Mouse (Mus musculus) MEL (cell line): ENCODE results near the gene Rpl10-ps3. TPM values are rescaled to one million over a fixed set of nuclear protein-coding genes. Genes with fewer than 3 reads are reported as not detected.

Experiments used
- DNase-seq: peaks from one replicate; pipeline ENCODE4 v3.0.0; 2011; ENCODE audit warnings: low read depth, low spot score
- H3K27ac ChIP-seq: 2 replicates; pipeline ENCODE4 v1.5.1; 2012; ENCODE audit warnings: low read depth, mild to moderate bottlenecking, control low read depth, low read length, moderate library complexity; ENCODE audit not compliant: control insufficient read depth
- H3K27me3 ChIP-seq, 2 experiments: fragments of 150-350 bp in 1 of 2; sonication (generic) in 1 of 2; 2 replicates each; pipeline ENCODE4 v1.6.1; 2012; ENCODE audit warnings: low read length in 2 of 2, mild to moderate bottlenecking in 2 of 2, improper control_type of control experiment in 1 of 2, moderate library complexity in 1 of 2; ENCODE audit not compliant: insufficient read depth in 2 of 2, control insufficient read depth in 1 of 2
- H3K36me3 ChIP-seq, 2 experiments: 2 replicates each; pipeline ENCODE4 v1.6.1; 2012 to 2014; ENCODE audit warnings: low read length in 2 of 2, improper control_type of control experiment in 1 of 2, inconsistent platforms in 1 of 2, mild to moderate bottlenecking in 1 of 2; ENCODE audit not compliant: insufficient read depth in 2 of 2, control insufficient read depth in 1 of 2
- H3K4me1 ChIP-seq, 2 experiments: fragments of 150-350 bp in 1 of 2; sonication (generic) in 1 of 2; 2 replicates each; pipeline ENCODE4 v1.6.1; 2012; ENCODE audit warnings: low read length in 2 of 2, improper control_type of control experiment in 1 of 2, mild to moderate bottlenecking in 1 of 2; ENCODE audit not compliant: insufficient read depth in 2 of 2, control insufficient read depth in 1 of 2
- H3K4me3 ChIP-seq, 2 experiments: fragments of 150-350 bp in 1 of 2; sonication (generic) in 1 of 2; 2 replicates each; pipeline ENCODE4 v1.5.1; 2012; ENCODE audit warnings: low read depth in 2 of 2, low read length in 2 of 2, mild to moderate bottlenecking in 2 of 2, moderate library complexity in 2 of 2, control low read depth in 1 of 2, improper control_type of control experiment in 1 of 2; ENCODE audit not compliant: control insufficient read depth in 1 of 2, insufficient read depth in 1 of 2
- H3K79me2 ChIP-seq: 2 replicates; pipeline ENCODE4 v1.6.1; 2012; ENCODE audit warnings: mild to moderate bottlenecking, low read length, moderate library complexity; ENCODE audit not compliant: control insufficient read depth, poor library complexity, insufficient read depth
- H3K9ac ChIP-seq: 2 replicates; pipeline ENCODE4 v1.6.1; 2012; ENCODE audit warnings: low read depth, mild to moderate bottlenecking, control low read depth, low read length, moderate library complexity; ENCODE audit not compliant: control insufficient read depth, poor library complexity, severe bottlenecking
- H3K9me3 ChIP-seq: fragments of 150-350 bp; sonication (generic); replicated peaks from 2 replicates; pipeline ENCODE4 v1.6.1; 2012; ENCODE audit warnings: mild to moderate bottlenecking, low read length, improper control_type of control experiment, moderate library complexity; ENCODE audit not compliant: insufficient read depth
- CHD2 ChIP-seq: IDR thresholded peaks from 2 replicates; pipeline ENCODE4 v1.6.1; 2011; ENCODE audit warnings: low read length, improper control_type of control experiment
- E2F4 ChIP-seq: IDR thresholded peaks from 2 replicates; pipeline ENCODE4 v1.6.1; 2011; ENCODE audit warnings: low read depth, low read length, improper control_type of control experiment, borderline replicate concordance
- EP300 ChIP-seq, 2 experiments: IDR thresholded peaks; 2 replicates each; pipeline ENCODE4 v1.6.1; 2011; ENCODE audit warnings: improper control_type of control experiment in 2 of 2, low read length in 2 of 2, low read depth in 1 of 2, mild to moderate bottlenecking in 1 of 2
- ETS1 ChIP-seq: IDR thresholded peaks from 2 replicates; pipeline ENCODE4 v1.6.1; 2012; ENCODE audit warnings: low read depth, mild to moderate bottlenecking, inconsistent platforms, low read length, improper control_type of control experiment, moderate library complexity
- MAFK ChIP-seq: IDR thresholded peaks from 2 replicates; pipeline ENCODE4 v1.6.1; 2011; ENCODE audit warnings: low read depth, mild to moderate bottlenecking, low read length, improper control_type of control experiment, borderline replicate concordance
- MEF2A ChIP-seq: IDR thresholded peaks from 2 replicates; pipeline ENCODE4 v1.6.1; 2014; ENCODE audit warnings: low read depth, mild to moderate bottlenecking, inconsistent platforms, low read length, improper control_type of control experiment; ENCODE audit not compliant: poor library complexity, insufficient replicate concordance, severe bottlenecking; ENCODE audit errors: extremely low read depth
- MXI1 ChIP-seq: IDR thresholded peaks from 2 replicates; pipeline ENCODE4 v1.6.1; 2011; ENCODE audit warnings: mild to moderate bottlenecking, low read depth, low read length, improper control_type of control experiment
- NRF1 ChIP-seq: IDR thresholded peaks from 2 replicates; pipeline ENCODE4 v1.6.1; 2014; ENCODE audit warnings: low read depth, mild to moderate bottlenecking, inconsistent platforms, low read length, improper control_type of control experiment, moderate library complexity; ENCODE audit not compliant: poor library complexity, insufficient read depth, severe bottlenecking
- POLR2A ChIP-seq, 2 experiments: IDR thresholded peaks; 2 replicates each; pipeline ENCODE4 v1.6.1; 2011 to 2012; ENCODE audit warnings: low read length in 2 of 2, mild to moderate bottlenecking in 2 of 2, control low read depth in 1 of 2, improper control_type of control experiment in 1 of 2, low read depth in 1 of 2, moderate library complexity in 1 of 2; ENCODE audit not compliant: control insufficient read depth in 1 of 2, insufficient read depth in 1 of 2, poor library complexity in 1 of 2
- RCOR1 ChIP-seq: IDR thresholded peaks from 2 replicates; pipeline ENCODE4 v1.6.1; 2012; ENCODE audit warnings: low read depth, mild to moderate bottlenecking, inconsistent platforms, low read length, improper control_type of control experiment
- SIN3A ChIP-seq: IDR thresholded peaks from 2 replicates; pipeline ENCODE4 v1.6.1; 2012; ENCODE audit warnings: low read length, improper control_type of control experiment, inconsistent platforms
- SMC3 ChIP-seq: IDR thresholded peaks from 2 replicates; pipeline ENCODE4 v1.6.1; 2011; ENCODE audit warnings: low read depth, low read length, improper control_type of control experiment
- ZC3H11A ChIP-seq: IDR thresholded peaks from 2 replicates; pipeline ENCODE4 v1.6.1; 2012; ENCODE audit warnings: low read depth, mild to moderate bottlenecking, inconsistent platforms, low read length, improper control_type of control experiment
- ZKSCAN1 ChIP-seq: IDR thresholded peaks from 2 replicates; pipeline ENCODE4 v1.6.1; 2012; ENCODE audit warnings: low read depth, mild to moderate bottlenecking, inconsistent platforms, low read length, improper control_type of control experiment, moderate library complexity
- ZMIZ1 ChIP-seq: IDR thresholded peaks from 2 replicates; pipeline ENCODE4 v1.6.1; 2012; ENCODE audit warnings: low read depth, mild to moderate bottlenecking, inconsistent platforms, low read length, improper control_type of control experiment, moderate library complexity
- ZNF384 ChIP-seq: IDR thresholded peaks from 2 replicates; pipeline ENCODE4 v1.6.1; 2012; ENCODE audit warnings: low read depth, mild to moderate bottlenecking, inconsistent platforms, low read length, improper control_type of control experiment
- polyA plus RNA-seq, 2 experiments: library from polyadenylated mRNA; stranded (reverse) in 1 of 2; unstranded in 1 of 2; fragments of >175 nt in 1 of 2; fragments of >200 nt in 1 of 2; gene quantifications; 2 replicates each; pipeline versions ENCODE4 v1.2.1 to v1.2.4; 2012; ENCODE audit warnings: low replicate concordance in 2 of 2, low read depth in 1 of 2; ENCODE audit not compliant: insufficient read length in 2 of 2, insufficient read depth in 1 of 2, missing spikeins in 1 of 2
- total RNA-seq: library from RNA; depleted of rRNA; stranded (reverse); fragments of 300-350 nt; gene quantifications from 2 replicates; pipeline ENCODE4 v1.2.3, GENCODE M21; 2012; rRNA removed

Rpl10-ps3 gene
- total and polyA plus RNA-seq, 3 experiments: 196 to 2,425 (median 355) TPM

DNA sequence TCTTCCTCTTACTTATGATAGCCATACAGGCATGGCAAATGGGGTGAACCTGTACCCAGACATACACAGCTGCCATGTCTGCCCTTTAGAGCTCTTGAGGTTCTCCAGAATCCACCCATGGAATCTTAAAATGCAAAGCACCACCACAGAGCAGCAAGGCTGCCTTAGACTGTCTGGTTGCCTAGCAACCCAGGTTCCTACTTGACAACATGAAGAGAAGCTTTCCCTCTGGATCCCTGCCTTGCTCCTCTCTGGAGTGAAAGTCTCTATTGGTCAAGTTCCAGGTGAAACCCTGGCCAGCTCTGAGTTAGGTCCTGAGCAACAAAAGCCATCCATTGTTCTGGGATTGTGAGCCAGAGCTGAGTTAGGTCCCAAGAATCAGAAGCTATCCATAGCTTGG lies 43.0 kb downstream of the Rpl10-ps3 start:
- H3K4me1 ChIP-seq: no peaks in the 10 kb centered on the region
- H3K9me3 ChIP-seq: no peaks in the 10 kb centered on the region
- DNase-seq: no peak
- no peaks in the 10 kb centered on the region for H3K27me3 ChIP-seq
- no peak overlapping the region for H3K9ac ChIP-seq
- TF ChIP-seq ZMIZ1 (no peak), MXI1 (no peak), RCOR1 (no peak), EP300 (IDR thresholded peaks at IDR 0.05; ENCODE audit: low read depth in 1 of 2, low read length in 2 of 2) (no peak), MEF2A (no peak), E2F4 (no peak), MAFK (no peak), SMC3 (no peak), POLR2A (IDR thresholded peaks at IDR 0.05; ENCODE audit: control insufficient read depth in 1 of 2, insufficient read depth in 1 of 2, low read depth in 1 of 2, low read length in 2 of 2, poor library complexity in 1 of 2) (no peak), SIN3A (no peak), NRF1 (no peak), ZC3H11A (no peak), CHD2 (no peak), ETS1 (no peak), ZNF384 (no peak)
- no peaks in the 10 kb centered on the region for H3K79me2 ChIP-seq
- no peak overlapping the region for H3K4me3 ChIP-seq
- H3K27ac ChIP-seq: no peak overlapping the region
- H3K36me3 ChIP-seq: no peaks in the 10 kb centered on the region

DNA sequence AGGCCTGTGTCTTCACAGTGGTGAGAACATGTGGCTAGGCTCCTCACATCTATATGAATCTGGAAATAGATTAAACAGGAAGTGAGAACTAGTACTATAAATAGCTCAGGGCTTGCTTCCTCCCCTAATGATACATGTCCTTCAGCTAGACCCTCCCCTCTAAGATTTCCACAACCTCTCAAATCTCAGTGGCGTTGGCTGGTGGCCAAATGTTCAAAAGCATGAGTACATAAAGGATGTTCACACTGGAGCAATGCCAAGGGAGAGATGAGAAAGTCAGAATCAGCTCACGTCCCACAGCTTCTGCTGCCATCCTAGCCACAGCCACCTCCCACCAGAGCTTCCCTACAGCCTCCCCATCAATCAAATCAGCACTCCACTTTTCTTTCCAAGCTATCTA lies 46.4 kb downstream of the Rpl10-ps3 start:
- no peaks in the 10 kb centered on the region for H3K9me3 ChIP-seq
- no peak overlapping the region for H3K9ac ChIP-seq
- TF ChIP-seq MXI1 (no peak), ZKSCAN1 (no peak), SIN3A (no peak)
- H3K36me3 ChIP-seq: no peaks in the 10 kb centered on the region
- no peak for DNase-seq
- no peak overlapping the region for H3K27ac ChIP-seq
- H3K27me3 ChIP-seq: no peaks in the 10 kb centered on the region
- no peaks in the 10 kb centered on the region for H3K4me1 ChIP-seq
- no peak overlapping the region for H3K4me3 ChIP-seq
- H3K79me2 ChIP-seq: no peaks in the 10 kb centered on the region

Other genes with a start within 250 kb of the Rpl10-ps3 start
- 0.12 and 0.16 TPM in 2 replicates for gene Plet1, start 149.6 kb upstream of the Rpl10-ps3 start, total RNA-seq
- gene Plet1, start 149.6 kb upstream of the Rpl10-ps3 start, polyA plus RNA-seq: under 1 TPM in 1 of 2 experiments, not detected in 1; 0.81 TPM
- gene Pts, start 183.8 kb upstream of the Rpl10-ps3 start, total RNA-seq: 24.4 and 24.6 TPM in 2 replicates
- gene Pts, start 183.8 kb upstream of the Rpl10-ps3 start, polyA plus RNA-seq: 10 to 100 TPM in 1 of 2 experiments, not detected in 1; 24.6 TPM
- gene Il18, start 209.9 kb upstream of the Rpl10-ps3 start, total RNA-seq: not detected in 2 replicates
- not detected for gene Il18, start 209.9 kb upstream of the Rpl10-ps3 start, polyA plus RNA-seq
- gene Bco2, start 210.2 kb upstream of the Rpl10-ps3 start, total RNA-seq: 0.07 TPM in 1 of 2 replicates, not detected in the other
- gene Bco2, start 210.2 kb upstream of the Rpl10-ps3 start, polyA plus RNA-seq: under 1 TPM in 1 of 2 experiments, not detected in 1; 0.07 TPM
- gene Tex12, start 216.4 kb upstream of the Rpl10-ps3 start, total RNA-seq: not detected in 2 replicates
- gene Tex12, start 216.4 kb upstream of the Rpl10-ps3 start, polyA plus RNA-seq: not detected